Mouse (Mus musculus) heart, postnatal 14 days (tissue): ENCODE results near the gene Cish. TPM values are rescaled to one million over a fixed set of nuclear protein-coding genes. Genes with fewer than 3 reads are reported as not detected.

Source experiments
- DNase-seq, 2 experiments: peaks; one replicate each; pipeline ENCODE4 v3.0.0; 2021 to 2022
- intact Hi-C: fragments of 180-260 bp; cut with DNase I; formaldehyde crosslinking; loops from one replicate; pipeline ENCODE4 v1.15.1; 2025
- long read RNA-seq, 2 experiments: library from polyadenylated mRNA; stranded (forward); transcript quantifications; one replicate each; pipeline ENCODE4 v2.0.0; 2021
- total RNA-seq, 2 experiments: library from RNA; stranded (reverse); gene quantifications; 2 replicates each; pipeline ENCODE4 v1.2.3; 2021

Cish gene
- 100 to 1,000 TPM; 232 TPM for total RNA-seq
- long read RNA-seq, experiment 1, transcript Cish-201 (3 exons, 2,850 nt), result major isoform, 61 of 175 reads
- long read RNA-seq, experiment 1, partial matches to known transcripts, result 68 of 175 reads
- long read RNA-seq, experiment 1, other reads (novel, unspliced or antisense), result 45 of 175 reads
- long read RNA-seq, experiment 2, transcript Cish-201 (3 exons, 2,850 nt), result major isoform, 43 of 100 reads
- long read RNA-seq, experiment 2, partial matches to known transcripts, result 29 of 100 reads
- long read RNA-seq, experiment 2, other reads (novel, unspliced or antisense), result 27 of 100 reads

DNA sequence AAGGTAGTCTGAATTCAATTTTAAA, at the start of gene Cish:
Cish (plus strand) TSS at position 11 of the 25 bp plus-strand sequence.
- intact Hi-C loops, result no loop called here
- no peak for DNase-seq

DNA sequence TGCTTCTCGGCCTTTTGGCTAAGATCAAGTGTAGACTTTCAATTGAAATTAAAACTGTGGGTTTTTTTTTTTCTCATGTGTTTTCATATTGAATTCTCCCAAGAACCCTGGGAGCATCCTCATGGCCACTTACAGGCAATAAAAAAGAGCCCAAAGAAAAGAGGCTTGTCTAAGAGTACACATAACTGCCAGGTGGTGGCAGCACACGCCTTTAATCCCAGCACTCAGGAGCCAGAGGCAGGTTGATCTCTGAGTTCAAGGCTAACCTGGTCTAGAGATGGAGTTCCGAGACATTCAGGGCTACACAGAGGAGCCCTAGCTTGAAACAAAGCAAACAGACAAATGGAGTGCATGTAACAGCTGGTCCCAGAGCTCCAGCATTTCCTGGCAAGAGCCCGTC, 49.7 kb upstream of the Cish start:
- no peak for DNase-seq

DNA sequence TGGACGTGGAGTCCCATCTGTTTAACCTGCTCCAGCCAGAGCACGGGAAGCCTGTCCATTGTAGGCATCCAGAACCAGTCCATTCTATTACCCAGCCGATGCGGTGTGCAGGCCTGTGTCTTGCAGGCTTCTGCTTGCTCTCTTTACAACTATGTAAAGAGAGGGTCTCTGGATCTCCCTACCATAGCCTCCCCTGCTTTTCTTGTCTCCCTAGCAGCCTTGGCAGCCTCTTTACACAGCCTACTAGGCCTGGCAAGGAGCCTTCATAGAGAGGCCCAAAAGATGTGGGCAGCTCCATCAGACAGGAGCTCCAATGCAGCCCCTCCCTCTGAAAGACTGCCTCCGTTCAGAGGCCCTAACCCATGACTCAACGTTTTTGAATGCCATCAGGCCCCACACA, 46.7 kb upstream of the Cish start:
- intact Hi-C loops, result loop anchor here (5.0 kb wide), 2 partner anchors 88 to 108 kb away; partner anchors contain the start of gene Hemk1
- no peak for DNase-seq

More for the DNA sequence above, 49.7 kb upstream of the Cish start:
- intact Hi-C loops, result loop anchor here (2.0 to 5.0 kb wide), 3 partner anchors 45 to 111 kb away; partner anchors contain the start of gene Hemk1

DNA sequence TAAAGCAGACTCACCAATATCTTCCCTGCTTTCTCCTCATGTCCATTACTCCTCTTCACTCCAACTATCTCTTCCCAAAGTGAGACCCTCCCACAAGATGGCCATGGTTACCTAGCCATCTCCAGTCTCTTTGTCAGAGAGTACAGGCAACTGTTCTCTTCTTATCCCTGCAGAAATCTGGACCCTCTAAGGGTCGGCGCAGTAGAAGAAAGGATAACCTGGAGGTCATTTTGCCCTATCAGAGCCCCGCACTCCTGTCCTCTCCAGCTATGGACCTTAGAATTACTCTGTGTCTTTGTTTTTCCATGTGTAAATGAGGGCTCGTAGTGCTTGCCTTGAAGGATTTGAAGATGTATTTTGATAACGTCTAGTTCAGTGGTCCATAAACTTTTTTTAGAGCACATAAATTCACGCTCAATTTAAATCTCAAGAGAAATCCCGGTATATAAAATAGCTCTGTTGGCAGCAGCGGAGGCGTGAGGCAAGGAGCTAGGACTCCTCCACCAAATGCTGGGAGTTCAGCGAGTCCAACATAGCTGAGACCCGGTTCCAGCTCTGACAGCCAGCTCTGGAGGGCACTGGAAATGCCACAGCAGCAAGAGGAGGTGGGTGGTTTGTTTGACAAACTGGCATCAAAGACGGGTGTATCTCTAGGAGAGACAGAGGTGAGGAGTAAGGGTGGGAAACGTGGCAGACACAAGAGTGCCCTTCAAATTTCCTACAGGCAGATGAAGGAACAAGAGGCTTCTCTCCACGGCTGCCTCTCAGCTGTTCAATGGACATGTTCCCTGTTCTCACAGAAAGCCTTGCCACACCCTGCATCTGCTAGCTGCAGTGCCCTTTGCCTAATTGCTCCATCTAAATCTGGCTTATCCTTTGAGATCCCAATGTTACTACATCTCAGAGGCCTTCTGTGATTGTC, 45.1 kb upstream of the Cish start:
- intact Hi-C loops, result no loop called here
- no peak for DNase-seq

- intact Hi-C loops, result no loop called here
- DNase-seq, result no peak
Measured at GRCm38 (mm10) chr9:107252164-107252563, 43.7 kb upstream of the Cish start.

DNA sequence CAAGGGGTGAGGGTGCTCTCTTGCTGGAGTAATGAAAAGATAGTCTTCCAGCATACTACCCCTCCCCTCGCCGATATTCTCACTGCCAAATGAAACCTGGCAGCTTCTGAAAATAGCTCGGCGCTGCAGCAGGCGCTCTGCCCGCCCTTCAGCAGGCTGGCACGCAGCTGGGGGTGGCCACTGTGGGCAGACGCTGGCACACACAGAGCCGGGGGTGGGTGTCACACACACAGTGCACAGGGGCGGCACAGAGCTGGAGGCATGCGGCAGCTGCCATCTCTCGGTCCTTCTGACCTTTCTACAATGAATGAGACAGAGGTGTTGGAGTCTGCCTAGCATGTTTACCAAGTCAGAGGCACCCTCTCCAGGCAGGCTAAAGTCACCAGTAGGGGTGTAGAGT, 41.4 kb upstream of the Cish start:
- intact Hi-C loops, result no loop called here
- peak; percentile 64 to 75 for DNase-seq

DNA sequence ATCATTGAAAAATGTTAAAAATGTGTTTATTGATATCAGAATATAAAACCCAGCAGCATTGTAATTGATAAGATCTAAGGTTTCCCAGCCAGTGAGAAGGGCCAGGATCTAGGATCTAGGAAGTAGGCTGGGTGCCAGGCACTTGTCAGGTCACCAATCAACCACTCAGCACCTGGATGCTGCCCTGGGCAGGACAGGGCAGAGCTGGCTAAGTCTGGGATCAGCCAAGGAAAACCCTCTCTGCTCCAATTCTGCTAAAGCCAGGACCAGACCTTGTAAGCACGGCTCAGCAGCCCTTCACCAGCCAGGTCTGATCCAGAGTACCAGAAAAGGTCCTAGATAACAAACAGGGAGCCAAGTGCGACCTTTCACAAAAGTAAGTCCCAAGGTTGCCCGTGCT, 40.9 kb upstream of the Cish start:
- intact Hi-C loops, result no loop called here
- DNase-seq, result no peak

GRCm38 (mm10) chr9:107255596-107255995, 40.2 kb upstream of the Cish start:
- DNase-seq, result no peak
- intact Hi-C loops, result no loop called here

DNA sequence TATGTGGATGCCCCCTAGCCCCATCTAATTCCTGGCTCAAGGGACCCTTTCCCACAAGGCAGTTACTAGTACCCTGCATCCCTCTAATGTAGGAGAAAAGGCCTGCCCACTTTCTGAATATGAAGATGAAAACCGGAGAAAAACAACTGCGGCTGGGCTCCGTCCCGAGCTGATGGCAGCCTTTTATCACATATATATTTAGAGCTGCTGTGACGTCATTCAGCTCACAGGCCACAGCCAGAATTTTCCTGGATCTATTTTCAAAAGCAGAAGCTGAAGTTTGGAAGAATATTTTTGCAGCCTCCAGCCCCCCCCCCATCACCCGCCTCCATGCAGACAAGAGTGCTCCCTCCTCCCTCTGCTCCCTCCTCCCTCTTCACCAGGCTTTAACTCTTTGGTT, 36.3 kb upstream of the Cish start:
- peak in 1 of 2 experiments; percentile 19 for DNase-seq
- intact Hi-C loops, result no loop called here

DNA sequence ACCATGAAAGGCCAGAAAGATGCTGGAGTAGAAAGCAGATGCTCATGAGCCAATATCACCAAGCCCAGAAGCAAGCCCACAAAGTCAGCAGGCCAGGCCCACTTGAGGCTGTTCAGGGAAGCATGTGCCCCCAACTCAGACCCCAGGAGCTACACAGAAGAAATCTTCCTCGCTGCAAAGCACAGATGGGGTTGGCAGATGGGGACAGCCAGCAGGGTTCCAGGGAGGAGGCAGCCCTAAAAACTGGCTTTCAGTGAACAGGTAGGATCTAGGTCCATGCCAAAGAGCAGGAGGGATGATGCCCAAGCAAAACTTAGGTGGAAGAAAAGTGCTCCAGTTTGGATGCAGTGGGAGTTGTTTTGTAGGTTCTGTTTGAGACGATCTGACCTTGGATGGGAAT, 35.4 kb upstream of the Cish start:
- intact Hi-C loops, result no loop called here

DNA sequence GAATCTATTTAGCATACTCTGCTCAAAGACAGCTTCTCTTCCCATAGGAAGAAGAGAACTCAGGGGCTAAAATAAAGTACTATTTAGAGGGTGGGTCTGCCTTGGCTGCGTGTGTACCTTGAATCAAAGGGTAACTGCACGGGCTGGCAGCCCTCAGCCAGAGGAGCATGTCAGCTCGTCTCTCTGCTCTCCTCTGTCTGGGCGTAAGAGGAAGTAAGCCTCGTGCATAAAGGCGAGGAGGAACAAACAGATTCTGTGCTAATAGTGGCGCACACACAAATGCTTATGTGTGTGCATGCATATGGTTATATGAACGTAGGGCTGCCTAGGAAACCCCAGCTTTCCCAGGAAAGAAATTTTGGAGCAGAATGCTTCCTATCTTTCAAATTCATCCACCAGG, 35.0 kb upstream of the Cish start:
- DNase-seq, result no peak
- intact Hi-C loops, result no loop called here

More for the DNA sequence above, 35.4 kb upstream of the Cish start:
- no peak for DNase-seq

DNA sequence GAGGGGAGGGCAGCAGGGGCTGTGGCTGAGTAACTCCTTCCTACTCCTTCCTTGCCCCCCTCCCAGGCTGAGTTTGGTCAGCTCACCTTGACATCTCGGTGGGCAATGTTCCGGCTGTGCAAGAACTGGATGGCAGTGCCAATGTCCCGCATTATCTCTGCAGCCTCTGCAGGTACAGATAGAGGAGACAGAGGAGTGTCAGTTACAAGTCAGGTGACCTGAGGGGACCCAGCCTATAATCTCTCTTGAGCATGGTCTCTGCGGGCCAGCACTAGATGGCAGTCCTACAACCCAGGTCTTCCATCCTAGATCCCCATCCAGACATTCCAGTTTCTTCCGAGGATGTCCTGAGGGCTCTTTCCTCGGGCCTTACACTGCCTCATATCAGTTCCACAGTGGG, 34.0 kb upstream of the Cish start:
- intact Hi-C loops, result no loop called here

GRCm38 (mm10) chr9:107262375-107262774, 33.5 kb upstream of the Cish start:
- intact Hi-C loops, result no loop called here
- no peak for DNase-seq

More for the DNA sequence above, 34.0 kb upstream of the Cish start:
- no peak for DNase-seq

GRCm38 (mm10) chr9:107263912-107264311, 31.9 kb upstream of the Cish start:
- DNase-seq, result no peak
- intact Hi-C loops, result no loop called here

DNA sequence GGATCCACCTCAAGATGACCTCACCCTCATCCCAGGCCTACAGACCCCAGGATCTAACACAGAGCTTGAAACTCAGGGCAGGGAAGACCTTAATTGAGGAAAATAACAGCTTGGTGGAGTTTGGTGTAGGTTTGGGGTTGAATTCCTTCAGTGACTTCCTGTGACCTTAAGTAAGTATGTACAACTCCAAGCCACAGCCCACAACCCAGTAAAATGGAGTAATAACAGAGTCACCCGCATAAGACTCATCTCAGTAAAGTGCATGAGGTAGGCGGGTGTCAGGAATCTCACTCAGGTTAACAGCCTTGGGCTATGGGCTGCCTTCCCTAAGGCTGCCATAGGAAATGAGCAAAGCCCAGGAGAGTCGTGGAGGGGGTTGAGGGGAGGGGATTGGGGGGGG, 31.1 kb upstream of the Cish start:
- intact Hi-C loops, result no loop called here
- no peak for DNase-seq

- DNase-seq, result no peak
- intact Hi-C loops, result no loop called here
Measured at GRCm38 (mm10) chr9:107267028-107267427, 28.8 kb upstream of the Cish start.

GRCm38 (mm10) chr9:107267721-107268402, 28.0 kb upstream of the Cish start:
- no peak for DNase-seq
- intact Hi-C loops, result no loop called here

DNA sequence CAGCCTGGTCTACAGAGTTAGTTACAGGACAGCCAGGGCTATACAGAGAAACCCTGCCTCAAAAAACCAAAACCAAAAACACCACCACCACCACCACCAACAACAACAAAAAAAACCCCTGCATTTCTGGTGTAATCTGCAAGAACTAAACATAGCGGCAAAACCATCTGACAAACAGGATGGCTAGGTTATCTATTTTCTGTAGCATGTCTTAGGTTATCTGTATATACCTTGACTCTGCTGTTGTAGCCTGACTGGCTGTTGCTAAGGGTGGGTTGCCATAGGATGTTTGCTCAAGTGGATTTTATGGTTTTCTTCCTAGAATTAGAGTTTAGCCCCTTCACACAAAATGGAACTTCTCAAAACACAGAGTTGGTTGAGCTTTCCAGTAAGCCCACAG, 26.1 kb upstream of the Cish start:
- intact Hi-C loops, result no loop called here
- no peak for DNase-seq

- intact Hi-C loops, result no loop called here
- no peak for DNase-seq
Measured at GRCm38 (mm10) chr9:107271177-107271938, 24.5 kb upstream of the Cish start.

DNA sequence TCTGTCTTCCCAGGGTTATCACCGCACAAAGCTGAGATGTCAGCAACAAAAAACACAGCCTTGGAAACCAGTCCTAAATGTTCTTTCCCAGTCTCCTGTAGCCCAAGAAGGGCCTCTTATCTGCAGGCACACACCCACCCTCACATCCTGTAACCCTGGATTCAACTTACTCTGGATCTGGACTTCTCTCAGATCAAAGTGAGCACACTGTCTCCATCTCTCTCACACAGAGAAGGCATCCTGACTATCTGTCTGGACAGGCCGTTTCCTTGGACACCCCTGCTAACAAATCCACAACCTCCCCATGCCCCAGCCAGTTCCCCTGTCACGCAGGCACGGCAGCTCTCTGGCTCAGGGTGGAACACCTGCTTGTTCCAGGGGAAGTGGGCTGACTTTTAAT, 23.5 kb upstream of the Cish start:
- no peak for DNase-seq
- intact Hi-C loops, result no loop called here

- no peak for DNase-seq
- intact Hi-C loops, result no loop called here
Measured at GRCm38 (mm10) chr9:107273184-107273583, 22.6 kb upstream of the Cish start.
